Mouse (Mus musculus): ENCODE measurements at regions not wholly inside any gene's neighbourhood (a gene's known extent, or its start where the extent isn't known, plus 50 kb on each side); places are given as distances from the start of the nearest gene placed in this dataset.

GRCm38 (mm10) chr1:76793438-76793837 is 721.5 kb downstream of the Epha4 start:
- TF ChIP-seq MAX (IDR thresholded peaks at IDR 0.05) (no peak), CTCF (IDR thresholded peaks at IDR 0.05; ENCODE audit: control insufficient read depth, insufficient read depth, insufficient read length) (no peak), USF1 (IDR thresholded peaks at IDR 0.05; ENCODE audit: low read depth) (no peak)

Measured in C2C12 (cell line).